Mouse (Mus musculus): ENCODE data around the gene Fam104a.

Gene Fam104a

DNA sequence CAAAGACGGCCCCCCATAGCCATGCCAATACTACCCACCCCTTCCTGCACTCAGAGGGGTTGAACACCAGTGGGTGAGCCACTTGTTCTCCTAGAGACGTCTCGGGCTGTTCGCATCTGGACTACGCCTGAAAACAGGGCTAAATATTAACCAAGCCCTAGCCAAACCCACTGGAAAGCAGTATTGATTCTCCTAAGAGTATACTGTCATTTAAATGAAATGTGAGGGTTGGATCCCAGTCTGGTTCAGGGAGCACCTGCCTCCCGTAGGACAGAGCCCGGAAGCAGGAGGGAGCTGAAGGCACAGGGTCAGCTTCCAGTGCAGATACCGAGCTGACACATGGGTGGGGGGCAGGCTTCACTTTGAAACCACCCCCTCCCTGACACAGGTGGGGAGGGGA lies 52.1 kb downstream of the Fam104a start:
- no peak for DNase-seq (ENCODE audit: low spot score in 2 of 2)

DNA sequence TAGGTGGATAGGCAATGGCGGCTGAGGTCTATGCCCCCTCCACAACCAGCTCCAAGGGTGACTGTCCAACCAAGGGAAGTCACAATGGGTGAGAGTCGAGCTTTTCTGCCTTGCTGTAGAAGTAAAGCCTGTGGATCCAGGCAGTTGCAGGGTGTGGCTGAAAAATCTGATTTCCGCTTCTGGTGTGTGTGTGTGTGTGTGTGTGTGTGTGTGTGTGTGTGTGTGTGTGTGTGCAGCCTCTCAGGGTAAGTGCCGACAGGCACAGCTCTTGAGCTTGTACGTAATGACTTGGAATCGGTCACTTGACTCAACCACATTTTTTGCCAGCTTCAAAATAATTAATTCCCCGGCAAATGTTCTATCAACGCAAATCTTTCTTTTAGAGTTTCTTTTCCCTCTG lies 52.7 kb downstream of the Fam104a start:
- no peak for DNase-seq (ENCODE audit: low spot score in 2 of 2)

DNA sequence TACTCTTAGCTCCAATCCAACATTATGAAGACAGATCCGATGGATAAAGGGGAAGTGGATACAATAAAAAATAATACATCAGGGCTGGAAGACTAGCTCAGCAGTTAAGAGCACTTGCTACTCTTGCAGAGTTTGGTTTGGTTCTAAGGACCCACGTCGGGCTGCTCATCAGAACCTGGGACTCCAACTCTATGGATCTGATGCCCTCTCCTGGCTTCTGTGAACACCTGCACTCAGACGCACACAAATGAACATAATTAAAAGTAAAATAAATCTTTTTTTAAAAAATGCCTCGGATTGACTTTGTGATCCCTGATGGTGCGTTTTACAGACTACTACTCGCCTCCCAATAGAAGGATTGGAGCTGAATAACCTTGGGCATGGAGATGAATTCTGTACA lies 53.3 kb downstream of the Fam104a start:
- DNase-seq (ENCODE audit: low spot score in 2 of 2): no peak

DNA sequence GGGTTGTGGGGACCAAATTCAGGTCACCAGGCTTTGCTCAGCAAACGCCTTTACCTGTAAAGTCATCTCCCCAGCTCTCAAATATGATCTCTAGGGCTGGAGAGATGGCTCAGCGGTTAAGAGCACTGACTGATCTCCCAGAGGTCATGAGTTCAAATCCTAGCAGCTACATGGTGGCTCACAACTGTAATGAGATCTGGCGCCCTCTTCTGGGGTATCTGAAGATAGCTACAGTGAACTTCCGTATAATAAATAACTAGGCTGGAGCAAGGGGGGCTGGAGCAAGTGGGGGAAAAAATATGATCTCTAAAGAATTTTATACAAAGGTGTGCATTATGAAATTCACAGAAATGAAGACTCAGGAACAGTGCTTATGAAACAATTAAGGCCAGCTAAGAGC lies 56.2 kb downstream of the Fam104a start:
- DNase-seq (ENCODE audit: low spot score in 2 of 2): no peak

DNA sequence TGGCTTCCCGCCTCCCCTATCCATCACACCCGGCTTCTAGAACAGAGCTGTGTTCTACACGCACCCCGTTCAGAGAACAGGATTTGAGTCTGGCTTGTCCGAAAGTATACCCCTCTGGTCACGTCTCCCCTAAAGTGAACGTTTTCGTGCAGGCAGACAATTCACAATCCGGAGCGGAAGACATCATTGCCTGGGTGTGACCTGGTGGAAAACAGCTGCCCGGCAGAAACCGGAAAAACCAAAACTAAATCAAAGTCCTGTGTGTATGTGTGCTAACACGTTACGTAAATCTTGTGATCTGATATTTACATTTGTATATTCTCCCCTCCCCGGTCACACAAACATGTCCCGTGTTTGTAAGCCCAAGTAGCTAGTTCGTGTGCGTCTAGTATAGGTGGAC lies 58.5 kb downstream of the Fam104a start:
- no peak for DNase-seq (ENCODE audit: low spot score in 2 of 2)

DNA sequence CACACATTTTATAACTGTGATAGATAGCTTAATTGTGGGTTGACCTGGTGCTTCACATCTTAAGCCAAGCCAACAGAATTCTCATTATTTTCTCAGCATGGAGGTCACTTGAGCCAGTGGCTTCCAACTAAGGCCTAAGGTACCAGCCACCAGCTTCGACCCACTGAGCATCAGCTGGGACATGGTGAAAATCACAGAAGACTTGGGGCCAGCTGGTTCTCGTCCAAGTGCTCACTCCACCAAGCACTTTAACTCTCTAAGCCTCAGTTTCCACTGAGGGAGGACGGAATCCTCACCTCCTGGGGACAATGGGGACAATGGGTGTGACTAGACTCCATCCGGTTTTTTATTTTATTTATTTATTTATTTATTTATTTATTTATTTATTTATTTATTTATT lies 61.9 kb downstream of the Fam104a start:
- no peak for DNase-seq (ENCODE audit: low spot score in 2 of 2)

DNA sequence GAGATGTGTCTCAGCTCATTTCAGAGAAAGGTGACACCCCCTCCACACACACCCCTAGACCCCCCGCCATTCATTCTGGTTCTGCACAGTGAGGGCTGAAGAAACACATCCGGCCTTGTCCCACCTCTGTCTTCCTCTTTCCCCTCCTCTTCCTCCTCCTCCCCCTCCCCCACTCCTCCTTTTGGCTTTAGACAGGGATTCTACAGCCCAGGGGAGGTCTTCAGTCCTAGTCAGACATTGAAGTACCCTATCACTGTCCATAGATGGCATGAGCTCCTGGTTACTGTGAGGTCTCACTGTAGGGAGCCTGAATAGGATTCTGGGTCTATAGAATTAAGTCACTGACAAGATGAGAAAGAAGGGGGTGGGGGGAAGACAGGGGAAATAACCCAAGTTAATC lies 63.0 kb downstream of the Fam104a start:
- DNase-seq (ENCODE audit: low spot score in 2 of 2): no peak

DNA sequence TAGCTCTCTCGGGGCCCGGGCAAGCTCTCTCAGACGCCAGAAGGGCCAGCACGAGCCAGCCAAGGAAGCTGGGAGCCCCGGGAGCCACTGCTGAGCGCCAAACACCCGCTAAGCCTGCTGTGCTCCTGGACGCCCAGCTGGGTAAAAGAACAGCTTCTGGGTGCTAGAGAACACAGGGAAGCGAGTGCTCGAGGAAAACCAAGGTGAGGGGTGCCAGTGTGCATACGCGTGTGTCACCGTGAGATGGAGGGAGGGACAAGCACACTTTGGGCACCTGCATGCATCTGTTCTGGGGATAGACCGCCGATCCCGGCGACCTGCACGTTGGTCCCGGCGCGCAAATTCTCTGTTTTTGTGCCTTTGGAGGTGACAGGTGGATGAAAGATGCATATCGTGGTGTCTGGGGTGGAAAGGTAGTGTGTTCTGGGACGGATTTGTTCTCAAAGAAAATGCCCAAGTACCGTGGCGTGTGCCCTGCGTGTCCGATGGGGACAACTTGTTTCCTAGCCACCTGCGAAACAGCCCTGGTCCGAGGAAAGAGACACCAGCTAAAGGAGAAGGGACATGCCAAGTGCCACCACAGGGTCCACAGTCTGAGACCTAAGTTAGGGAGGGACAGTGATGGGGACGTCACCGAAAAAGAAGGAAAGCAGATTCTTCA lies 64.4 kb downstream of the Fam104a start:
- DNase-seq (ENCODE audit: low spot score in 2 of 2): no peak

DNA sequence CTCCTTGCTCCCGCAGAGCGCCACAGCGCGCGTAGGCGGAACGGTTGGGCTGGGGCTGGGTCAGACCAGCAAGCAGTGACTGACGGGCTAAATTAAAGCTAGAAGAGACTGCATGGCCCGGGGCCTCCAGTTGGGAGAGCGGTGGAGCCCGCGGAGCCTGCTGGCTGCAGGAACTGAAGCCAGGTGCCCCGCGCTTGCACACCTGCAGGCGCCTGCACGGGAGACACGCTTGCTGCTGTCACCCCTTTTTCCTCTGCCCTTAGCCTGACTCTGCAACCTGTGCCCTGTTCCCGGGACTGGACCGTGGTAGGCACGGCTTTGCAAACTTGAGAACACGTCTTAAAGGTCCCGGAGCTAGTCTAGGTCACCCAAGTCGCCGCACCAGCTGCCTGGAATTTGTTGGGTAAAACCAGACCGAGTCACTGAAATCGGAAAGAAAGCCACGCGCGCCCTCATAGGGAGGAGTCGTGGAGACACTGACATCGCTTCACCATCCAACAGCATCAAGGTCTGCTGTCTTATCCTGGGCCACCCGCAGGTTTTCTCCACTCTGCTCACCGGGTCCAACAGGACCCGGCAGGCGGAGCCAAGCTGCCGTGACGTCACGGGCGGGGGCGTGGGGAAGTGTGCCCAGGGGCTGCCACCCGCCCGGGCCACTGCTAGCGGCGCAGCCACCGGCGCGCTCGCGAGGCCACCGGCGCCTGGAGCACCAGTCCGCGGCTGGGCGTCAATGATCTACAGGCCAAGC lies 65.1 kb downstream of the Fam104a start, which contains the start of gene Sstr2:
Gene Sstr2 (plus strand): TSS at position 671 of the 748 bp plus-strand sequence.
- peak; percentile 36 to 72 for DNase-seq (ENCODE audit: low spot score in 2 of 2)

DNA sequence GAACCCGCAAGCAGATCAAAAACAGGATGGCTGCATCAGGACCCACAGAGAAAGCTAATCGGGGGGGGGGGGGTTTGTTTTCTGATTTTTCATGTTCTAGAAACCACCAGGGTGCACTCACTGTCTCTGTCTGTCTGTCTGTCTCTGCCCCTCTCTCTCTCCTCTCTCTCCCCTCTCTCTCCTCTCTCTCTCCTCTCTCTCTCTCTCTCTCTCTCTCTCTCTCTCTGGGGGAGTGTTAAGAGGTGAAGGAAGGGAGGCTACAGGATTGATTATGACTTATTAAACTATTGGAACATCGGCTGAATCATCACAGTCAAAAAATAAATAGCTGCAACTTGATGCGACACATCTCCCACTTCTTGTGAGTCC lies 65.7 kb downstream of the Fam104a start:
- DNase-seq (ENCODE audit: low spot score in 2 of 2): no peak

DNA sequence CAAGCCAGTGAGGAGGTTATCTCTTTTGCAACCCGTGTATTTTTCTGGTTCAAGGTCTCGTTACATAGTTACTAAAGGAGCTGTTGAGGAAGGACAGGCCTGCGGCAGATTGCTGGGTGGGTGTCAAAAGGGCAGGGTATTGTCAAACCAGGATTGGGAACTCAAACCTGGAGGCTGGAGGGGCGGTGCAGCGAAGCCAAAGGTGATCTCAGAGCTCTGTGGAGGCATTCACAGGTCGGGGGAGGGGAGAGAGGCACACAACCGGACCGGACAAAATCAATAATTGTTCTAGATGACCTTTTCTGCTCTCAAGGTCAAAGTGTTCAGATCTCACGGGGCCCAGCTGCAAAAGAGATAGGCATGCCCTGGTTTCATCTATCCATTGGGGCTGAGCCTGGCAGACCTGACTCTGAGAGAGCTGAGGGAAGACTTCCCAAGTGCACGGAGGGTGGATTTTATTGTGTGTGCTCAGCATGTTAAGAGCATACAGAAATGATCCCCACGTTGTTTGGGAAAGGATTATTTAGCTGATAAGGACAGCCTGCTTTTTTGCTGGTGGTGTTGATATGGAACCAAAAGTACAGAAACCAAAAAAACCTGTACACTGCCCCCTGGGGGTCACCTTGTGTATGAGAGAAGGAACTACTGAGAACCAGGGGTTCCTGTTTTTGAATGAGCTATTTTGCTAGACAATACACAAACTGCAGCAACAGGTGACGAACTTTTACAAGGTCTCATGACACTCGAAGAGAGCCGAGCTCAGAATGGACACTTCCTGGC lies 66.6 kb downstream of the Fam104a start:
- DNase-seq (ENCODE audit: low spot score in 2 of 2): peak; percentile 33 to 70

DNA sequence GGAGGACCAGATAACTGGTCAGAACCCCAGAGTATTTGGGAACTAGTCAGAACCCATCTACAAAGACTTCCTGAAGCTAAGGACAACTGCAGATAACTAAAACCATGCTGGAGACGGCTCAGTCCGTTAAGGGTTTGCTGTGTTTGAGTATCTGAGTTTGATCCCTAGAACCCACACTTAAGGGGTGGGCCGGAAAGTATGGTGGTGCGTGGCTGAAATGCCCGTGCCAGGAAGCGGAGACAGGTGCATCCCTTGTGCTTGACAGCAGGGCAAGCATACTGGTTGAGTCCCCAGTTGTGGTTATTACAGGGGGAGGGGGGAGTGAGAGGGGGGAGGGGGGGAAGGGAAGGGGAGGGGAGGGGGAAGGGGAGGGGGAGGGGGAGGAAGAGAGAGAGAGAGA lies 69.5 kb downstream of the Fam104a start:
- no peak for DNase-seq (ENCODE audit: low spot score in 2 of 2)

DNA sequence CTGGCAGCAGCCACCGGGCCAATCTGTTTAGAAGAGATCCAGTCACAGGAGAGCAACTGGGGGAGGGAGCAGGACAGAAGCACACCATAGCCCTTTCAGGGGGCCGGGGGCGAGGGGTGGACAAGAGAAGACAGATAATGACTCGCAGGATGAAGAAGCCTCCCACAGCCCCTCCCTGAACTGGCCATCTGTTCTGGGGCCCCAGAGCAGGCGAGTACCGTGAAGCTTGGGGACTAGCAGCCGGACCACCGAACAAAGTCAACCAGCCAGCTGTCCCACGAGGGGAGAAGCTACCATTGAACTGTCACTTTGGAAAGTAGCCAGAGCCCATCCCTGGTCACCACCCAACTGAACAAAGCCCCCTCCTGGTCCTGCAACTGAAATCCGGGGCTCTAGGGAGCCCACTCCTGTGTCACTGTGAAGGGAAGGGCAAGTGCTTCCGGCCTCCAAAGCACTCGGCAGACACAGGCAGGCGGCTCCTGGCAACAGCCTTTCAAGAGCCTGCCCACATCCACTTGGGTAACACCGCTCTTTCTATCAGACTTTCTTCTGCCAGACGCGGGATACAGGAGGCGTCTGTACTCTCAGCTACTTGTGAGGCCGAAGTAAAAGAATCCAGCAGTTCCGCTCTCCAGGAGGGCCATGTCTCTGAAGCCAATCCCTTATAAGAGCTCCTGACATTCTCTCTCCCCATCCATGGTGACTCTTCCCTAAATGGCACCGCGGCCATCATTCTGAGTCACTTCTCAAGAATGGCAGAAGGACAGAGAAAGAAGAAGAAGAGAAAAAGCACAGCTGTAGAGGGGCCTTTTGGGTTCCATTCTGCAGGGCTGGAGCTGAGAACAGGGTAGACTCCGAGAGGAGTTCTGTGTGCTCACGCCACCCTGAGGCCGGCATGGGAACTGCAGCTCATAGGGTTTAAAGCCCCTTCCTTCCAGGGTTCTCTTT lies 72.0 kb downstream of the Fam104a start:
- peak; percentile 26 to 53 for DNase-seq (ENCODE audit: low spot score in 2 of 2)
